Mouse (Mus musculus) limb, embryonic 14.5 days (tissue): ENCODE results near the gene Gnaq. TPM values are rescaled to one million over a fixed set of nuclear protein-coding genes. Genes with fewer than 3 reads are reported as not detected.

Experiments
- ATAC-seq: fragments of 200-750 bp; cut with Nextera tagmentation; 2 replicates; pipeline ENCODE4 v1.8.0; 2017; ENCODE audit warnings: low read depth, moderate number of reproducible peaks, moderate TSS enrichment; ENCODE audit not compliant: low FRiP score
- DNase-seq: peaks from one replicate; pipeline ENCODE4 v3.0.0-alpha.2; 2015; ENCODE audit warnings: low spot score
- H3K27ac ChIP-seq: fragments of 300-500 bp; sonication (generic); replicated peaks from 2 replicates; pipeline ENCODE4 v1.5.1; 2014; ENCODE audit warnings: low read depth, mild to moderate bottlenecking, low read length, moderate library complexity, mixed read lengths
- H3K27me3 ChIP-seq: fragments of 300-500 bp; sonication (generic); 2 replicates; pipeline ENCODE4 v1.6.1; 2014; ENCODE audit warnings: low read length, mixed read lengths; ENCODE audit not compliant: control insufficient read depth, insufficient read depth
- H3K36me3 ChIP-seq: fragments of 300-500 bp; sonication (generic); 2 replicates; pipeline ENCODE4 v1.6.1; 2014; ENCODE audit warnings: mild to moderate bottlenecking, low read length, moderate library complexity, mixed read lengths; ENCODE audit not compliant: control insufficient read depth, insufficient read depth
- H3K4me1 ChIP-seq: fragments of 300-500 bp; sonication (generic); 2 replicates; pipeline ENCODE4 v1.6.1; 2014; ENCODE audit warnings: antibody characterized with exemption, low read length, mixed read lengths; ENCODE audit not compliant: control insufficient read depth, insufficient read depth
- H3K4me2 ChIP-seq: fragments of 300-500 bp; sonication (generic); replicated peaks from 2 replicates; pipeline ENCODE4 v1.6.1; 2014; ENCODE audit warnings: low read depth, mild to moderate bottlenecking, low read length, moderate library complexity; ENCODE audit not compliant: severe bottlenecking
- H3K4me3 ChIP-seq: fragments of 300-500 bp; sonication (generic); replicated peaks from 2 replicates; pipeline ENCODE4 v1.5.1; 2014; ENCODE audit warnings: low read length
- H3K9ac ChIP-seq: fragments of 300-500 bp; sonication (generic); 2 replicates; pipeline ENCODE4 v1.6.1; 2014; ENCODE audit warnings: mild to moderate bottlenecking, low read depth, low read length, moderate library complexity; ENCODE audit not compliant: severe bottlenecking
- H3K9me3 ChIP-seq: fragments of 300-500 bp; sonication (generic); 2 replicates; pipeline ENCODE4 v1.6.1; 2016; ENCODE audit warnings: low read length; ENCODE audit not compliant: control insufficient read depth
- POLR2A ChIP-seq: fragments of 200-500 bp; IDR thresholded peaks from 2 replicates; pipeline ENCODE4 v1.8.0; 2012; ENCODE audit warnings: inconsistent platforms, mild to moderate bottlenecking, moderate library complexity, borderline replicate concordance; ENCODE audit not compliant: insufficient read depth, insufficient read length; ENCODE audit errors: extremely low read depth
- WGBS: fragments of 180-500 bp; shearing (Covaris S2); extraction: QIAGEN DNeasy Blood & Tissue Kit; methylation state at CpG from one replicate; pipeline ENCODE4 v1.1.7; 2014; 5-methylcytosine and 5-hydroxymethylcytosine counted together
- polyA plus RNA-seq, 2 experiments: library from polyadenylated mRNA; depleted of rRNA in 1 of 2; stranded (reverse) in 1 of 2; unstranded in 1 of 2; fragments of >200 nt; fragmentation: Nextera tagmentation in 1 of 2; extraction: Ambion mirVana in 1 of 2; gene quantifications; 2 replicates each; pipeline versions ENCODE4 v1.2.1 to v1.2.3; 2012 to 2014

The Gnaq gene
- polyA plus RNA-seq, 2 experiments, result 16.6 to 23.4 TPM

GRCm38 (mm10) chr19:16342702-16343101, 210.1 kb downstream of the Gnaq start:
- Histone ChIP-seq H3K4me3 (no peak overlapping the region), H3K36me3 (0 out of 2 replicates have a peak, but pooled peaks cover 2% of the 10 kb centered on the region), H3K4me2 (no peak overlapping the region), H3K27me3 (no peaks in the 10 kb centered on the region), H3K27ac (no peak overlapping the region), H3K4me1 (no peaks in the 10 kb centered on the region), H3K9me3 (no peaks in the 10 kb centered on the region), H3K9ac (no peak overlapping the region)
- 68% methylated on average over 2 of the region's 2 CpGs for WGBS
- DNase-seq, result no peak
- TF ChIP-seq POLR2A, result no peak
- ATAC-seq, result no peak

- H3K27ac ChIP-seq, result no peak overlapping the region
- H3K4me1 ChIP-seq, result no peaks in the 10 kb centered on the region
- no peak for TF ChIP-seq POLR2A
- 0 out of 2 replicates have a peak, but pooled peaks cover 2% of the 10 kb centered on the region for H3K36me3 ChIP-seq
- no peaks in the 10 kb centered on the region for H3K27me3 ChIP-seq
- DNase-seq (no peak), ATAC-seq (no peak)
- no peak overlapping the region for H3K4me3 ChIP-seq
- no peaks in the 10 kb centered on the region for H3K9me3 ChIP-seq
- no peak overlapping the region for H3K4me2 ChIP-seq
- no peak overlapping the region for H3K9ac ChIP-seq
- WGBS, result 86% methylated on average over 2 of the region's 2 CpGs
These were observed 212.9 kb downstream of the Gnaq start for GRCm38 (mm10) chr19:16345516-16345915.

DNA sequence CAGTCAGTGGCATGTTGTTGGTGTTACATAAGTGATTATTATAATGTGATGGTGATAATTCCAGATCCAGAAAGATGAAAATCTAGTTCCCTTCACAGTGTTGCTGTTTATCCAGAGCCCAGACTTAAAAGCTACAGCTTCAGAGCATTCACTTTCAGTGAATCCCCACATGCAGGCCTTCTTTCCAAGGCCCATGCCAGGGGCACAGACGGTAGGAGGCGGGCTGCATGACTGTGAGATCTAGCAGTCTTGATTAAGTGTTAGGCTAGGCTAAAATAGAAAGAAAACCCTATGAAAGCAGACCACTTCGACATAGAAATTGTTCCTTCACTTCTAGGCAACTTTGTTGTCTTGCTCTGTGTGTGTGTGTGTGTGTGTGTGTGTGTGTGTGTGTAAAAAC, 214.4 kb downstream of the Gnaq start:
- Histone ChIP-seq H3K9ac (no peak overlapping the region), H3K4me1 (no peaks in the 10 kb centered on the region), H3K27ac (no peak overlapping the region), H3K9me3 (no peaks in the 10 kb centered on the region), H3K4me2 (no peak overlapping the region), H3K36me3 (0 out of 2 replicates have a peak, but pooled peaks cover 2% of the 10 kb centered on the region), H3K27me3 (no peaks in the 10 kb centered on the region), H3K4me3 (no peak overlapping the region)
- no peak for TF ChIP-seq POLR2A
- 83% methylated on average over 3 of the region's 3 CpGs for WGBS
- DNase-seq (no peak), ATAC-seq (no peak)

GRCm38 (mm10) chr19:16353701-16354136, 221.1 kb downstream of the Gnaq start:
- H3K27ac ChIP-seq, result no peak overlapping the region
- H3K9ac ChIP-seq, result no peak overlapping the region
- no peaks in the 10 kb centered on the region for H3K9me3 ChIP-seq
- H3K4me3 ChIP-seq, result no peak overlapping the region
- peak; percentile 52 for DNase-seq
- peaks cover 4% of the 10 kb centered on the region; the same call in 1 of the 2 replicates for H3K4me1 ChIP-seq
- ATAC-seq, result no peak
- H3K4me2 ChIP-seq, result no peak overlapping the region
- no peaks in the 10 kb centered on the region for H3K27me3 ChIP-seq
- no peaks in the 10 kb centered on the region for H3K36me3 ChIP-seq
- no peak for TF ChIP-seq POLR2A

GRCm38 (mm10) chr19:16358148-16358547, 225.5 kb downstream of the Gnaq start:
- no peak for TF ChIP-seq POLR2A
- WGBS, result 65% methylated on average over 3 of the region's 3 CpGs
- ATAC-seq (no peak), DNase-seq (no peak)
- Histone ChIP-seq H3K27ac (no peak overlapping the region), H3K9me3 (peaks cover 6% of the 10 kb centered on the region), H3K36me3 (peaks cover 6% of the 10 kb centered on the region; the same call in 1 of the 2 replicates), H3K4me3 (no peak overlapping the region), H3K9ac (no peak overlapping the region), H3K4me2 (no peak overlapping the region), H3K27me3 (no peaks in the 10 kb centered on the region), H3K4me1 (peaks cover 4% of the 10 kb centered on the region; the same call in 1 of the 2 replicates)

DNA sequence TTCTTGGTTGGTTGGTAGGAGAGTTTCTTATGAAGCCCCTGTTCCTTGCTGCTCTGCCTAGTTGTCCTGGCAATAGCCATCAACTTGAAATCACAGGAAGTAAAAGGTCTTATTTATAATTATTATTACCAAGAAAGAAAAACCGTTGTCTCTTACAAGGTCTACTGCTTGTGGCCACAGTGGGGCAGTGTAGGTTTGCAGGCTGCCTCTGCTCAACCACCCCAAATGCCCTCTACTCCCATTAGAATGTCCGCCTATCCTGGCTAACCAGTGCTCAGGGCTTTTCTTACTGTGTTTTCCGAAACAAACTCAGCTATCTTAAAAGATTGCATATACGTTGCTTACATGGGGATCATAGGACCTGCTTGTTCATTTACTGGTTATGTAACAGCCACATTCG, 226.3 kb downstream of the Gnaq start:
- no peak for TF ChIP-seq POLR2A
- Histone ChIP-seq H3K27ac (no peak overlapping the region), H3K9me3 (peaks cover 6% of the 10 kb centered on the region), H3K9ac (no peak overlapping the region), H3K27me3 (no peaks in the 10 kb centered on the region), H3K36me3 (peaks cover 6% of the 10 kb centered on the region; the same call in 1 of the 2 replicates), H3K4me1 (peaks cover 1% of the 10 kb centered on the region; the same call in 1 of the 2 replicates), H3K4me3 (no peak overlapping the region), H3K4me2 (no peak overlapping the region)
- 62% methylated on average over 5 of the region's 5 CpGs for WGBS
- no peak for ATAC-seq
- DNase-seq, result peak; percentile 12
